Mouse (Mus musculus) embryonic facial prominence, embryonic 14.5 days (tissue): Measurements from ENCODE around the gene Foxp1. TPM values are rescaled to one million over a fixed set of nuclear protein-coding genes. Genes with fewer than 3 reads are reported as not detected.

Experiments used
- ATAC-seq: fragments of 200-750 bp; cut with Nextera tagmentation; 2 replicates; pipeline ENCODE4 v1.8.0; 2017; ENCODE audit warnings: low read depth, moderate number of reproducible peaks, moderate TSS enrichment
- DNase-seq: peaks from one replicate; pipeline ENCODE4 v3.0.0-alpha.2; 2015; ENCODE audit warnings: low spot score
- H3K27ac ChIP-seq: fragments of 300-500 bp; sonication (generic); replicated peaks from 2 replicates; pipeline ENCODE4 v1.5.1; 2014; ENCODE audit warnings: low read depth, mild to moderate bottlenecking, low read length, moderate library complexity
- H3K27me3 ChIP-seq: fragments of 300-500 bp; sonication (generic); replicated peaks from 2 replicates; pipeline ENCODE4 v1.6.1; 2014; ENCODE audit warnings: low read length; ENCODE audit not compliant: control insufficient read depth, insufficient read depth
- H3K36me3 ChIP-seq: fragments of 300-500 bp; sonication (generic); 2 replicates; pipeline ENCODE4 v1.6.1; 2014; ENCODE audit warnings: low read length, mixed read lengths; ENCODE audit not compliant: control insufficient read depth, insufficient read depth
- H3K4me1 ChIP-seq: fragments of 300-500 bp; sonication (generic); 2 replicates; pipeline ENCODE4 v1.6.1; 2014; ENCODE audit warnings: antibody characterized with exemption, low read length; ENCODE audit not compliant: control insufficient read depth, insufficient read depth
- H3K4me2 ChIP-seq: fragments of 300-500 bp; sonication (generic); 2 replicates; pipeline ENCODE4 v1.6.1; 2014; ENCODE audit warnings: low read depth, mild to moderate bottlenecking, low read length, moderate library complexity, mixed read lengths
- H3K4me3 ChIP-seq: fragments of 300-500 bp; sonication (generic); 2 replicates; pipeline ENCODE4 v1.5.1; 2014; ENCODE audit warnings: low read depth, mild to moderate bottlenecking, low read length
- H3K9ac ChIP-seq: fragments of 300-500 bp; sonication (generic); 2 replicates; pipeline ENCODE4 v1.6.1; 2014; ENCODE audit warnings: low read depth, mild to moderate bottlenecking, low read length, moderate library complexity, mixed read lengths
- H3K9me3 ChIP-seq: fragments of 300-500 bp; sonication (generic); 2 replicates; pipeline ENCODE4 v1.6.1; 2016; ENCODE audit warnings: low read length; ENCODE audit not compliant: control insufficient read depth
- WGBS: fragments of 180-500 bp; shearing (Covaris S2); extraction: QIAGEN DNeasy Blood & Tissue Kit; methylation state at CpG from one replicate; pipeline ENCODE4 v1.1.7; 2014; 5-methylcytosine and 5-hydroxymethylcytosine counted together
- polyA plus RNA-seq: library from polyadenylated mRNA; unstranded; fragments of >200 nt; fragmentation: Nextera tagmentation; extraction: Ambion mirVana; gene quantifications from 2 replicates; pipeline ENCODE4 v1.2.1, GENCODE M21; 2014

Foxp1 gene
- polyA plus RNA-seq, 1 experiment from 2014 or later, result 80.1 TPM

DNA sequence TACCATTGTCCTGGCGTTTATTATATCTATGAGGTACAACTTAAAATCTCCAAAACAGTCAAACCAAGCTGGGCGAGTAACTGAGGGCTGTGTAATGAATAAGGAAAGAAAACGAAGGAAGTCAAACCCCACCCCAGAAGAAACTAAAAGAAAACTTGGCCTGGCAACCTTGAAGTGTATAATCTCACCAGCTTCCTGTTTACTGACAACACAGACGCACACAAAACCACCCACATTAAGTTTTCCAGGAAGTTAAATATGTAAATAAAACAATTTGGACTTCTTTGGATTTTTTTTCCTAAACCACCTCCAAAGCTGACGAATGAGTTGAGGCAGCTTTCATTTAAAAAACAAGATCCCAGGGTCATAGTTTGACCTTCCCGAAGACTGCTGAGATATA is 18.1 kb upstream of the Foxp1 start:
- Histone ChIP-seq H3K9ac (no peak overlapping the region), H3K9me3 (no peaks in the 10 kb centered on the region), H3K27ac (no peak overlapping the region), H3K4me2 (no peak overlapping the region), H3K36me3 (no peaks in the 10 kb centered on the region), H3K27me3 (no peaks in the 10 kb centered on the region), H3K4me3 (no peak overlapping the region), H3K4me1 (0 out of 2 replicates have a peak, but pooled peaks cover 3% of the 10 kb centered on the region)
- no peak for ATAC-seq
- no peak for DNase-seq
- 66% methylated on average over 6 of the region's 6 CpGs for WGBS

DNA sequence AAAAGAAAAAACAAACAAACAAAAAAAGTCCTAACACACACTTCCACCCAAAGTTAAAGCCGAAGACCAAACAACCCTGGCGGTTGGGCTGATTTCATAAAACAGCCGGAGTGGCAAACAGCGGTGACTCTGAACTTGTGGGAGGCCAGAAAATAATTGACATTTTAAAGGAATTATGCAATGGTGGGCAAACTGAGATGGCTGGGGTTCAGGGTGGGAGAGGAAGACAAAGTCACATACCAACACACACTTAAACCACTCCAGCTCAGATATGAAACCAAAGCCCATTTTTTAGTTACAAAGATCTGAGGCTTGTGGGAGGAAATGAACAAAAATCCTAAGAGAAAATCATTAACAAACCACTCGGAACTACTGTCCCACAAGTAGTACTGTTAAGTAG is 17.6 kb upstream of the Foxp1 start:
- 80% methylated on average over 5 of the region's 5 CpGs for WGBS
- 0 out of 2 replicates have a peak, but pooled peaks cover 3% of the 10 kb centered on the region for H3K4me1 ChIP-seq
- H3K4me2 ChIP-seq, result no peak overlapping the region
- H3K9ac ChIP-seq, result no peak overlapping the region
- ATAC-seq, result no peak
- no peaks in the 10 kb centered on the region for H3K9me3 ChIP-seq
- no peaks in the 10 kb centered on the region for H3K36me3 ChIP-seq
- H3K4me3 ChIP-seq, result no peak overlapping the region
- no peak overlapping the region for H3K27ac ChIP-seq
- no peaks in the 10 kb centered on the region for H3K27me3 ChIP-seq
- no peak for DNase-seq

DNA sequence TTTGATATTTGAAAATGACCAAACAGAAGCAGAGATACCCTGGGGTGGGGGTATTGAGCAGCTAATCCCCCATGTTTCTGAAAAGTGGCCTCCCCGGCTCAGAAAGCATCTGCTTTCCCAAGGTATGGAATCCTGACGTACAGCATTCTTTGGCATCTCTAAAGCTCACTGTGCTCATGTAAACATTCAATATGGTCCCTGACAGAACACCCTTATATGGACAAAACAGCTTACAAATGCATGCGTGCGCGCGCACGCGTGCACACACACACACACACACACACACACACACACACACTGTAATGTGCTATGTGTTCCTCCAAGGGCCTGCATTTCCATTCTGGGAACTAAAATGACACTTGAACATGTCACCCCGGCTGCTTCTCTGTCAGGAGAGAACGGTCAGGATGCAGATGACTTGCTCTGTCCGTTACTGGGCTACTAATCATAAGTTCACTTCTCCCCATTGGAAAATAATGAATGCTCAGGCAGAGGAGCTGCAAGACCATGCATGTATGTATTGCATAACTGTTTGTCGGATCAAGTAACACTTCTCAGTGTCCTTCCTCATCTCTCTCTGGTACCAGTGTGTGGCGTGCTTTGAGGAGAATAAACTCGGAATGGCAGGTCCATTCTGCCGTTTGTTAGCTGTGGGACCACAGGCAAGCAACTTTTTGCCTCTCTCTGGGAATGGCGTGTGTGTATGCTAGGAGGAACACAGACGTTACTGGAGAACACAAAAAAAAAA is 15.8 kb upstream of the Foxp1 start:
- no peaks in the 10 kb centered on the region for H3K36me3 ChIP-seq
- H3K27me3 ChIP-seq, result no peaks in the 10 kb centered on the region
- 0 out of 2 replicates have a peak, but pooled peaks cover 3% of the 10 kb centered on the region for H3K4me1 ChIP-seq
- DNase-seq, result peak; percentile 34
- no peak overlapping the region for H3K4me3 ChIP-seq
- no peak overlapping the region for H3K9ac ChIP-seq
- ATAC-seq, result no peak
- H3K9me3 ChIP-seq, result no peaks in the 10 kb centered on the region
- H3K4me2 ChIP-seq, result no peak overlapping the region
- no peak overlapping the region for H3K27ac ChIP-seq
- WGBS, result 68% methylated on average over 17 of the region's 17 CpGs

DNA sequence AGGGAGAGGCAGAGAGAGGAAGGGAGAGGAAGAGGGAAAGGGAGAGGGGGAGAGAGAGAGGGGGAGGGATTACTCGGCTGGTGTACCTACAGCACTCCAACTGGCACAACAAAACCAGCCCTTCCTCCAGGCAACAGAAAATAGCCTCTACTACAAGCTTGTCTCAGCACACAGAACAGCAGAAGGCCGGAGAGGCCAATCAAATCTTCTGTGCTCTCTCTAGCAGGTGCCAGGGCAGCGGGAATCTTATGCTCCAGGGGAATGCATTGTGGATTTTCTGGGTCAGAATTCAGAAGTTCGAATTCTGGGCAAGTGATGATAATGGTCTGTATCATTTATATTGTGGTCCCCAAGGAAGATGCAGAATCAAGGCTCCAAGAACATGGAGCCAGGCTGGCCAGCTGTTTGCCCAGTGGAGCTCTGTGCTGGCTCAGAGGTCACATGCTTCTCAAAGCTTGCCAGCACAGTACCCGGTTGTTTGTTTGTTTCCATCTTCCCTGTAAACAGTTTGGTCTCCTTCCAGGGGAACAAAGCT is 11.8 kb upstream of the Foxp1 start:
- Histone ChIP-seq H3K4me1 (0 out of 2 replicates have a peak, but pooled peaks cover 3% of the 10 kb centered on the region), H3K27ac (no peak overlapping the region), H3K4me3 (no peak overlapping the region), H3K36me3 (no peaks in the 10 kb centered on the region), H3K4me2 (no peak overlapping the region), H3K9me3 (no peaks in the 10 kb centered on the region), H3K9ac (no peak overlapping the region), H3K27me3 (no peaks in the 10 kb centered on the region)
- no peak for DNase-seq
- no peak for ATAC-seq
- 49% methylated on average over 5 of the region's 5 CpGs for WGBS

DNA sequence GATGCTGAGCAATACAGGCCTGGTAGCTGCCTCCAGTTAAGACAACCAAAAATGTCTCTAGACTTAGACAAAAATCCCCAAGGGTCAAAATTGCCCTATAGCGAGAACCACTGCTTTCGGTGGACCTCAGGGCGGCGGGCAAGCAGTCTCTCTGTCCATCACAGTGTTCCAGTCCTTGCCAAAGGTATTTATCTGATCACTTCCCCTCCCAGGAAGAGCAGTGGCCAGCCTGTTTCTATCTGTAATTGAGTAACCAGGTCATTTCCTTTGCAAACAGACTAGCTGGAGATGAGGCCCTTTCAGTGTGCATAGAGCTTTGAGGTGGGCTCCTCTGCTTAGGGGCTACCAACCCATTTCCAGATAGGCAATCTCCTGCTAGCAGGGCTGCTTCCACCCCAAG is 9.9 kb upstream of the Foxp1 start:
- Histone ChIP-seq H3K4me2 (no peak overlapping the region), H3K36me3 (peaks cover 3% of the 10 kb centered on the region; the same call in 1 of the 2 replicates), H3K9ac (no peak overlapping the region), H3K4me1 (no peaks in the 10 kb centered on the region), H3K27me3 (no peaks in the 10 kb centered on the region), H3K4me3 (no peak overlapping the region), H3K27ac (no peak overlapping the region), H3K9me3 (peaks cover 3% of the 10 kb centered on the region; the same call in 1 of the 2 replicates)
- no peak for ATAC-seq
- DNase-seq, result no peak
- 90% methylated on average over 4 of the region's 4 CpGs for WGBS

DNA sequence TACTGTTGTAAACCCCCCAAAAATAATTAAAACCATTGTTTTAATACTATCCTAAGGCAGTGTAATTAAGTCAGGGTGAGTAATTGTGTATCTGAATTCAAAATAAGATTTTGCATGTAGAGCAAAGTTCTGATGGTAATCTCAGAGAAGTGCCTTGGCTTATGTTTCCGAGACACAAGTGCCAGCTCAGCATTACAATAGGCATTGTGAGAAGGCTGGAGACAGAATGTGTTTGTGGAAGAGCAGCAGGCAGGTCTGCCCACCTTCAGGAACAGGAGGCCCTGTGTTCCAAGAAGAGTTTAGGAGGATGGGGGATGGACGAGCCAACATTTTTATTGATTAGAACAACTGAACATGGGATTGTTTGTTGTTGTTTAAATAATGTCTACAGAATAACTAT is 6.5 kb upstream of the Foxp1 start:
- H3K27ac ChIP-seq, result no peak overlapping the region
- H3K9me3 ChIP-seq, result peaks cover 8% of the 10 kb centered on the region; the same call in 1 of the 2 replicates
- ATAC-seq (no peak), DNase-seq (peak; percentile 26)
- H3K9ac ChIP-seq, result no peak overlapping the region
- WGBS, result 63% methylated on average over 2 of the region's 2 CpGs
- H3K36me3 ChIP-seq, result peaks cover 11% of the 10 kb centered on the region; the same call in 1 of the 2 replicates
- H3K27me3 ChIP-seq, result no peaks in the 10 kb centered on the region
- no peak overlapping the region for H3K4me3 ChIP-seq
- no peak overlapping the region for H3K4me2 ChIP-seq
- no peaks in the 10 kb centered on the region for H3K4me1 ChIP-seq

DNA sequence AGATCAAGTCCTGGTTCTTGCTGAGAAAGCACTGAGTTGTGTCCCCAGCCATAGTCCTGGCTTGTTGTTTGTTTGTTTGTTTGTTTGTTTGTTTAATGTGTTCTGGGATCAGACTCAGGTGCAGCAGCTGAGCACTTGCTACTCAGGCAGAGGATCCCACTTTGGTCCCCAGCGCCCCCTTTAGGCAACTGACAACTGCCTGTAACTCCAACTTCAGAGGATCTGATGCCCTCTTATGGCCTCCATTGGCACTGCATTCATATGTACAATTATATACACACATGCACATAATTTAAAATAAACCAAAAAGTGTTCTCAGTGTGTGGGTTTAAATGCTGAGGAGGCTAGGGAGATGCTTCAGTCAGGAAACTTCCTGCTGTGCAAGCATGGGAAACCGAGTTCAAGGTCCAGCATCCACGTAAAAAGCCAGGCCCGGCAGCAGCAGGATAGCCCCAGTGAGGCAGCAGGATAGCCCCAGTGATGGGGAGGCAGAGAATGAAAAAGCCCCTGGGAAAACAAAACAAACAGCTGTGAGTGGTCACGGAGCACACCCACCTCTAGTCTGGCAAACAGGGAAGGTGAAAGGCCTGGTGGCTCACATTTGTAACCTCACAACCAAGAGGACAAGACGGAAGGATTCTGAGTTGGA is 5.1 kb upstream of the Foxp1 start:
- 92% methylated on average over 6 of the region's 6 CpGs for WGBS
- Histone ChIP-seq H3K4me1 (no peaks in the 10 kb centered on the region), H3K27me3 (no peaks in the 10 kb centered on the region), H3K9ac (no peak overlapping the region), H3K27ac (no peak overlapping the region), H3K36me3 (peaks cover 11% of the 10 kb centered on the region; the same call in 1 of the 2 replicates), H3K4me3 (no peak overlapping the region), H3K9me3 (peaks cover 8% of the 10 kb centered on the region; the same call in 1 of the 2 replicates), H3K4me2 (no peak overlapping the region)
- ATAC-seq (no peak), DNase-seq (no peak)

DNA sequence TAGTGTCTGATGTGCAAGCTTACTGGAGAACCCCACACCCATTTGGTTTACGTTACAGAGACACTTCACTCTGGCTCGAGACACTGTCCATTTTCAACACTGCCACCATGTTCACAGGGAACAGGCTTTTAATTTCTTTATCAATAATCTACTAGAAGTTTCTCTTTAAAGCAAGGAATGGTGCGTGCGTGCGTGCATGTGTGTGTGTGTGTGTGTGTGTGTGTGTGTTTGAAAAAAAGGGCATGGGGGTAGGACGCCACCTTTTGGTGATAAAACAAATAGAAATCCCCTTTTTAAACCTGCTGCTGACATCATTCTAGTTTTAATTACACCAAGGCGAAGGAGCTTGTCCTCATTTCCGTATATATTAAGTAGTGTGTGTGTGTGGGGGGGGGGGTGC is 2.8 kb upstream of the Foxp1 start:
- Histone ChIP-seq H3K4me1 (no peaks in the 10 kb centered on the region), H3K36me3 (peaks cover 11% of the 10 kb centered on the region; the same call in 1 of the 2 replicates), H3K27ac (no peak overlapping the region), H3K4me3 (no peak overlapping the region), H3K9me3 (peaks cover 8% of the 10 kb centered on the region; the same call in 1 of the 2 replicates), H3K9ac (no peak overlapping the region), H3K4me2 (no peak overlapping the region), H3K27me3 (no peaks in the 10 kb centered on the region)
- ATAC-seq (no peak), DNase-seq (peak; percentile 27)
- WGBS, result 42% methylated on average over 8 of the region's 8 CpGs
